Mouse (Mus musculus) kidney, embryonic 15.5 days (tissue): ENCODE results near the gene Meioc. TPM values are rescaled to one million over a fixed set of nuclear protein-coding genes. Genes with fewer than 3 reads are reported as not detected.

Experiments
- ATAC-seq: fragments of 200-750 bp; cut with Nextera tagmentation; replicated peaks from 2 replicates; pipeline ENCODE4 v1.8.0; 2017; ENCODE audit warnings: moderate TSS enrichment; ENCODE audit not compliant: low FRiP score
- H3K27ac ChIP-seq: fragments of 300-500 bp; sonication (generic); 2 replicates; pipeline ENCODE4 v1.5.1; 2015; ENCODE audit warnings: mild to moderate bottlenecking, inconsistent platforms
- H3K27me3 ChIP-seq: fragments of 300-500 bp; sonication (generic); 2 replicates; pipeline ENCODE4 v1.6.1; 2015; ENCODE audit warnings: inconsistent platforms
- H3K36me3 ChIP-seq: fragments of 300-500 bp; sonication (generic); 2 replicates; pipeline ENCODE4 v1.6.1; 2015; ENCODE audit warnings: inconsistent platforms
- H3K4me1 ChIP-seq: fragments of 300-500 bp; sonication (generic); 2 replicates; pipeline ENCODE4 v1.6.1; 2015; ENCODE audit warnings: inconsistent platforms
- H3K4me2 ChIP-seq: fragments of 300-500 bp; sonication (generic); 2 replicates; pipeline ENCODE4 v1.6.1; 2015; ENCODE audit warnings: moderate library complexity, mild to moderate bottlenecking, inconsistent platforms
- H3K4me3 ChIP-seq: fragments of 300-500 bp; sonication (generic); replicated peaks from 2 replicates; pipeline ENCODE4 v1.5.1; 2015; ENCODE audit warnings: mild to moderate bottlenecking, inconsistent platforms
- H3K9ac ChIP-seq: fragments of 300-500 bp; sonication (generic); 2 replicates; pipeline ENCODE4 v1.6.1; 2015; ENCODE audit warnings: mild to moderate bottlenecking, inconsistent platforms
- H3K9me3 ChIP-seq: fragments of 300-500 bp; sonication (generic); replicated peaks from 2 replicates; pipeline ENCODE4 v1.6.1; 2016; ENCODE audit warnings: inconsistent platforms
- WGBS: fragments of 180-500 bp; shearing (Covaris S2); methylation state at CpG from one replicate; pipeline ENCODE4 v1.1.7; 2015; ENCODE audit warnings: mixed read lengths; 5-methylcytosine and 5-hydroxymethylcytosine counted together
- polyA plus RNA-seq: library from polyadenylated mRNA; unstranded; fragments of >200 nt; fragmentation: Nextera tagmentation; extraction: Ambion mirVana; gene quantifications from 2 replicates; pipeline ENCODE4 v1.2.1, GENCODE M21; 2015

Gene Meioc
- polyA plus RNA-seq, 1 experiment from 2014 or later, result 0.49 TPM

GRCm38 (mm10) chr11:102636887-102637286 lies 26.6 kb upstream of the Meioc start:
- no peak overlapping the region for H3K27ac ChIP-seq

GRCm38 (mm10) chr11:102643891-102644382 lies 19.6 kb upstream of the Meioc start:
- no peak overlapping the region for H3K27ac ChIP-seq

More at GRCm38 (mm10) chr11:102636887-102637286, 26.6 kb upstream of the Meioc start:
- no peak for ATAC-seq
- no peak overlapping the region for H3K4me2 ChIP-seq
- H3K36me3 ChIP-seq, result no peaks in the 10 kb centered on the region
- H3K9ac ChIP-seq, result no peak overlapping the region
- 66% methylated on average over 12 of the region's 12 CpGs for WGBS
- H3K9me3 ChIP-seq, result no peaks in the 10 kb centered on the region
- peaks cover 30% of the 10 kb centered on the region for H3K4me1 ChIP-seq
- H3K27me3 ChIP-seq, result no peaks in the 10 kb centered on the region
- no peak overlapping the region for H3K4me3 ChIP-seq

GRCm38 (mm10) chr11:102646226-102646625 lies 17.3 kb upstream of the Meioc start:
- Histone ChIP-seq H3K36me3 (no peaks in the 10 kb centered on the region), H3K27me3 (no peaks in the 10 kb centered on the region), H3K27ac (no peak overlapping the region), H3K4me3 (no peak overlapping the region), H3K9me3 (no peaks in the 10 kb centered on the region), H3K4me2 (no peak overlapping the region), H3K9ac (no peak overlapping the region), H3K4me1 (0 out of 2 replicates have a peak, but pooled peaks cover 7% of the 10 kb centered on the region)
- ATAC-seq, result no peak
- WGBS, result 85% methylated on average over 13 of the region's 13 CpGs

More at GRCm38 (mm10) chr11:102643891-102644382, 19.6 kb upstream of the Meioc start:
- no peak overlapping the region for H3K4me2 ChIP-seq
- no peaks in the 10 kb centered on the region for H3K27me3 ChIP-seq
- H3K9me3 ChIP-seq, result no peaks in the 10 kb centered on the region
- no peak overlapping the region for H3K4me3 ChIP-seq
- WGBS, result 44% methylated on average over 10 of the region's 10 CpGs
- ATAC-seq, result no peak
- H3K36me3 ChIP-seq, result no peaks in the 10 kb centered on the region
- peaks cover 14% of the 10 kb centered on the region; the same call in 1 of the 2 replicates for H3K4me1 ChIP-seq
- no peak overlapping the region for H3K9ac ChIP-seq

- H3K9ac ChIP-seq, result no peak overlapping the region
- 76% methylated on average over 12 of the region's 12 CpGs for WGBS
- no peaks in the 10 kb centered on the region for H3K36me3 ChIP-seq
- H3K27ac ChIP-seq, result no peak overlapping the region
- H3K27me3 ChIP-seq, result no peaks in the 10 kb centered on the region
- H3K4me1 ChIP-seq, result 0 out of 2 replicates have a peak, but pooled peaks cover 7% of the 10 kb centered on the region
- H3K9me3 ChIP-seq, result no peaks in the 10 kb centered on the region
- no peak overlapping the region for H3K4me2 ChIP-seq
- no peak overlapping the region for H3K4me3 ChIP-seq
- ATAC-seq, result no peak
These were observed 15.6 kb upstream of the Meioc start for GRCm38 (mm10) chr11:102647885-102648284.

GRCm38 (mm10) chr11:102651381-102651780 lies 12.1 kb upstream of the Meioc start:
- H3K4me3 ChIP-seq, result no peak overlapping the region
- no peaks in the 10 kb centered on the region for H3K9me3 ChIP-seq
- peaks cover 1% of the 10 kb centered on the region; the same call in 1 of the 2 replicates for H3K4me1 ChIP-seq
- H3K27ac ChIP-seq, result no peak overlapping the region
- H3K4me2 ChIP-seq, result no peak overlapping the region
- no peak for ATAC-seq
- 3% methylated on average over 9 of the region's 9 CpGs for WGBS
- H3K9ac ChIP-seq, result no peak overlapping the region
- H3K36me3 ChIP-seq, result no peaks in the 10 kb centered on the region
- no peaks in the 10 kb centered on the region for H3K27me3 ChIP-seq

GRCm38 (mm10) chr11:102652844-102653243 lies 10.7 kb upstream of the Meioc start:
- no peak overlapping the region for H3K4me3 ChIP-seq
- WGBS, result 69% methylated on average over 3 of the region's 3 CpGs
- peaks cover 2% of the 10 kb centered on the region; the same call in 1 of the 2 replicates for H3K4me1 ChIP-seq
- no peak overlapping the region for H3K4me2 ChIP-seq
- H3K27me3 ChIP-seq, result no peaks in the 10 kb centered on the region
- ATAC-seq, result no peak
- no peaks in the 10 kb centered on the region for H3K36me3 ChIP-seq
- no peaks in the 10 kb centered on the region for H3K9me3 ChIP-seq
- no peak overlapping the region for H3K9ac ChIP-seq
- H3K27ac ChIP-seq, result no peak overlapping the region

- Histone ChIP-seq H3K27me3 (no peaks in the 10 kb centered on the region), H3K9ac (no peak overlapping the region), H3K36me3 (no peaks in the 10 kb centered on the region), H3K4me2 (no peak overlapping the region), H3K9me3 (no peaks in the 10 kb centered on the region), H3K4me1 (peaks cover 2% of the 10 kb centered on the region; the same call in 1 of the 2 replicates), H3K27ac (no peak overlapping the region), H3K4me3 (no peak overlapping the region)
- WGBS, result 38% methylated on average over 8 of the region's 8 CpGs
- 0 out of 2 replicates have a peak, but pooled peaks have one; percentile 36 for ATAC-seq
These were observed 7.6 kb upstream of the Meioc start for GRCm38 (mm10) chr11:102655888-102656287.

GRCm38 (mm10) chr11:102656326-102656926 lies 7.1 kb upstream of the Meioc start:
- H3K27ac ChIP-seq, result no peak overlapping the region
- no peaks in the 10 kb centered on the region for H3K27me3 ChIP-seq
- 11% methylated on average over 4 of the region's 4 CpGs for WGBS
- H3K36me3 ChIP-seq, result no peaks in the 10 kb centered on the region
- H3K9me3 ChIP-seq, result no peaks in the 10 kb centered on the region
- no peak overlapping the region for H3K9ac ChIP-seq
- ATAC-seq, result no peak
- H3K4me2 ChIP-seq, result no peak overlapping the region
- peaks cover 2% of the 10 kb centered on the region; the same call in 1 of the 2 replicates for H3K4me1 ChIP-seq
- no peak overlapping the region for H3K4me3 ChIP-seq

- Histone ChIP-seq H3K4me1 (peaks cover 2% of the 10 kb centered on the region; the same call in 1 of the 2 replicates), H3K9me3 (no peaks in the 10 kb centered on the region), H3K9ac (no peak overlapping the region), H3K4me2 (no peak overlapping the region), H3K36me3 (no peaks in the 10 kb centered on the region), H3K27me3 (no peaks in the 10 kb centered on the region), H3K27ac (no peak overlapping the region), H3K4me3 (no peak overlapping the region)
- no peak for ATAC-seq
- 60% methylated on average over 6 of the region's 6 CpGs for WGBS
These were observed 6.6 kb upstream of the Meioc start for GRCm38 (mm10) chr11:102656931-102657330.

- no peak for ATAC-seq
- H3K4me2 ChIP-seq, result peak overlapping the region; percentile 46
These were observed 1.6 kb downstream of the Meioc start for GRCm38 (mm10) chr11:102665151-102665550.

GRCm38 (mm10) chr11:102665637-102666435 lies 2.3 kb downstream of the Meioc start:
- Histone ChIP-seq H3K9ac (no peak overlapping the region), H3K4me2 (peak overlapping the region; percentile 46), H3K4me3 (peak overlapping the region; percentile 12), H3K9me3 (peaks cover 8% of the 10 kb centered on the region), H3K27ac (no peak overlapping the region), H3K4me1 (0 out of 2 replicates have a peak, but pooled peaks cover 5% of the 10 kb centered on the region), H3K36me3 (no peaks in the 10 kb centered on the region), H3K27me3 (peaks cover 33% of the 10 kb centered on the region)
- WGBS, result 44% methylated on average over 84 of the region's 84 CpGs
- ATAC-seq, result no peak

More at GRCm38 (mm10) chr11:102665151-102665550, 1.6 kb downstream of the Meioc start:
- 49% methylated on average over 33 of the region's 33 CpGs for WGBS
- Histone ChIP-seq H3K9me3 (peaks cover 8% of the 10 kb centered on the region), H3K9ac (no peak overlapping the region), H3K36me3 (no peaks in the 10 kb centered on the region), H3K4me1 (0 out of 2 replicates have a peak, but pooled peaks cover 5% of the 10 kb centered on the region), H3K27ac (no peak overlapping the region), H3K27me3 (peaks cover 33% of the 10 kb centered on the region), H3K4me3 (0 out of 2 replicates have a peak overlapping the region, but pooled peaks have one; percentile 12)

- 67% methylated on average over 6 of the region's 6 CpGs for WGBS
- Histone ChIP-seq H3K9ac (no peak overlapping the region), H3K4me3 (no peak overlapping the region), H3K27ac (no peak overlapping the region), H3K36me3 (peaks cover 49% of the 10 kb centered on the region), H3K4me1 (no peaks in the 10 kb centered on the region), H3K4me2 (no peak overlapping the region), H3K9me3 (no peaks in the 10 kb centered on the region), H3K27me3 (no peaks in the 10 kb centered on the region)
- no peak for ATAC-seq
These were observed 26.6 kb downstream of the Meioc start for GRCm38 (mm10) chr11:102690162-102690561.
